Mouse (Mus musculus) right cerebral cortex, postnatal 36 days (tissue): ENCODE measurements around the gene Zfp646.

Experiments
- DNase-seq, 2 experiments: peaks; one replicate each; pipeline ENCODE4 v3.0.0; 2022; ENCODE audit warnings: low spot score in 2 of 2, mixed read lengths in 1 of 2

Zfp646 gene

GRCm38 (mm10) chr7:127919290-127919689, 43.3 kb downstream of the Zfp646 start:
- DNase-seq = no peak

GRCm38 (mm10) chr7:127921516-127921915, 45.5 kb downstream of the Zfp646 start:
- no peak for DNase-seq

- no peak for DNase-seq
Observed at GRCm38 (mm10) chr7:127922451-127923275, 46.6 kb downstream of the Zfp646 start.

GRCm38 (mm10) chr7:127923714-127924113, 47.7 kb downstream of the Zfp646 start:
- no peak for DNase-seq

- no peak for DNase-seq
Observed at GRCm38 (mm10) chr7:127925252-127925651, 49.2 kb downstream of the Zfp646 start.

- no peak for DNase-seq
Observed at GRCm38 (mm10) chr7:127926066-127926465, 50.0 kb downstream of the Zfp646 start.

GRCm38 (mm10) chr7:127926846-127927245, 50.8 kb downstream of the Zfp646 start:
- DNase-seq = no peak

GRCm38 (mm10) chr7:127927726-127928125, 51.7 kb downstream of the Zfp646 start:
- no peak for DNase-seq

- DNase-seq = no peak
Observed at GRCm38 (mm10) chr7:127928596-127928995, 52.6 kb downstream of the Zfp646 start.

GRCm38 (mm10) chr7:127929923-127930322, 53.9 kb downstream of the Zfp646 start, which contains the start of gene Prss8:
TSS of gene Prss8 (minus strand) at chr7:127930104.
- no peak for DNase-seq

GRCm38 (mm10) chr7:127930636-127931035, 54.6 kb downstream of the Zfp646 start:
- no peak for DNase-seq

GRCm38 (mm10) chr7:127931351-127932135, 55.5 kb downstream of the Zfp646 start:
- DNase-seq = no peak

GRCm38 (mm10) chr7:127932273-127933031, 56.4 kb downstream of the Zfp646 start:
- no peak for DNase-seq

GRCm38 (mm10) chr7:127934075-127934474, 58.1 kb downstream of the Zfp646 start:
- no peak for DNase-seq

GRCm38 (mm10) chr7:127935028-127935722, 59.2 kb downstream of the Zfp646 start:
- peak; percentile 90 to 93 for DNase-seq
